ENCODE assay signal across 7 mouse cellular contexts in genomic region chr4:102087091-102087565, GRCm38 (mm10). TPM values are rescaled to one million over a fixed set of nuclear protein-coding genes. Genes with fewer than 3 reads are reported as not detected.
DNase-seq lines count a peak whose midpoint lies in the region; ATAC-seq and TF ChIP-seq lines count a peak whose summit lies in the region.

TSS of gene Pde4b (plus strand) at chr4:102087543.

- peaks cover 8% of the 10 kb centered on the region; the same call in 1 of the 2 replicates for H3K27me3 ChIP-seq in spleen, adult 2 months (ENCODE audit: control insufficient read depth, insufficient read depth, low read length)
- H3K27me3 ChIP-seq in embryonic facial prominence, embryonic 10.5 days (replicated peaks; ENCODE audit: low read depth, poor library complexity, severe bottlenecking) = peaks cover 64% of the 10 kb centered on the region
- H3K27me3 ChIP-seq in heart, embryonic 15.5 days = peaks cover 34% of the 10 kb centered on the region
- peaks cover 4% of the 10 kb centered on the region; the same call in 1 of the 2 replicates for H3K27me3 ChIP-seq in neural tube, embryonic 14.5 days (ENCODE audit: control insufficient read depth, insufficient read depth, low read length)

- no peak for TF ChIP-seq POLR2A in spleen, adult 2 months (IDR thresholded peaks at IDR 0.05; ENCODE audit: low read depth, low read length)

- H3K4me2 ChIP-seq in heart, embryonic 15.5 days = peak within 1 kb of the TSS; percentile 98
- H3K4me2 ChIP-seq in neural tube, embryonic 14.5 days (ENCODE audit: low read depth, low read length) = peak within 1 kb of the TSS; percentile 97

- H3K4me3 ChIP-seq in spleen, adult 2 months (ENCODE audit: extremely low read depth, insufficient read depth, insufficient read length) = no peak within 1 kb of the TSS
- peak within 1 kb of the TSS; percentile 73 for H3K4me3 ChIP-seq in embryonic facial prominence, embryonic 10.5 days
- peak within 1 kb of the TSS; percentile 60 for H3K4me3 ChIP-seq in heart, embryonic 15.5 days
- peak within 1 kb of the TSS; percentile 58 for H3K4me3 ChIP-seq in neural tube, embryonic 14.5 days (ENCODE audit: low read depth, low read length)

- intact Hi-C loops in left cerebral cortex, postnatal 36 days (cut with DNase I) = loop anchor here (5.0 kb wide), 1 partner anchor 65 kb away; no protein-coding TSS in a partner anchor

- no peaks in the 10 kb centered on the region for H3K36me3 ChIP-seq in spleen, adult 2 months (ENCODE audit: control insufficient read depth, insufficient read depth, low read length)
- H3K36me3 ChIP-seq in embryonic facial prominence, embryonic 10.5 days (replicated peaks) = no peaks in the 10 kb centered on the region
- H3K36me3 ChIP-seq in heart, embryonic 15.5 days = no peaks in the 10 kb centered on the region
- no peaks in the 10 kb centered on the region for H3K36me3 ChIP-seq in neural tube, embryonic 14.5 days (ENCODE audit: control insufficient read depth, insufficient read depth, low read length)

- 21% methylated on average over 11 of the region's 11 CpGs for WGBS in spleen, adult 2 months
- 8% methylated on average over 11 of the region's 11 CpGs for WGBS in embryonic facial prominence, embryonic 10.5 days
- 10% methylated on average over 11 of the region's 11 CpGs for WGBS in heart, embryonic 15.5 days
- 7% methylated on average over 10 of the region's 11 CpGs for WGBS in neural tube, embryonic 14.5 days

- no peak within 1 kb of the TSS for H3K27ac ChIP-seq in spleen, adult 2 months (ENCODE audit: insufficient read depth, low read length)
- H3K27ac ChIP-seq in embryonic facial prominence, embryonic 10.5 days (replicated peaks) = peak within 1 kb of the TSS; percentile 65
- no peak within 1 kb of the TSS for H3K27ac ChIP-seq in heart, embryonic 15.5 days
- no peak within 1 kb of the TSS for H3K27ac ChIP-seq in neural tube, embryonic 14.5 days (ENCODE audit: low read depth, low read length)

- DNase-seq in spleen, adult 2 months (ENCODE audit: low read depth in 1 of 2, low spot score in 2 of 2) = no peak
- DNase-seq in spleen, postnatal 36 days (ENCODE audit: low spot score in 2 of 2) = no peak
- DNase-seq in embryonic facial prominence, embryonic 10.5 days (ENCODE audit: low spot score) = no peak
- no peak for DNase-seq in left cerebral cortex, postnatal 36 days (ENCODE audit: low spot score in 2 of 2)
- DNase-seq in adrenal gland, adult 2 months = no peak

- H3K4me1 ChIP-seq in spleen, adult 2 months (ENCODE audit: control insufficient read depth, insufficient read depth, insufficient read length) = no peaks in the 10 kb centered on the region
- H3K4me1 ChIP-seq in embryonic facial prominence, embryonic 10.5 days = peaks cover 15% of the 10 kb centered on the region
- H3K4me1 ChIP-seq in heart, embryonic 15.5 days (replicated peaks) = peaks cover 14% of the 10 kb centered on the region
- H3K4me1 ChIP-seq in neural tube, embryonic 14.5 days (ENCODE audit: control insufficient read depth, insufficient read depth, low read length) = no peaks in the 10 kb centered on the region

- ATAC-seq in heart, embryonic 15.5 days (replicated peaks; ENCODE audit: insufficient number of reproducible peaks, insufficient read depth, low FRiP score, low read depth) = no peak
- peak; percentile 66 for ATAC-seq in neural tube, embryonic 14.5 days (ENCODE audit: low read depth)

- no peaks in the 10 kb centered on the region for H3K9me3 ChIP-seq in embryonic facial prominence, embryonic 10.5 days
- H3K9me3 ChIP-seq in heart, embryonic 15.5 days (replicated peaks) = no peaks in the 10 kb centered on the region
- no peaks in the 10 kb centered on the region for H3K9me3 ChIP-seq in neural tube, embryonic 14.5 days (ENCODE audit: control insufficient read depth, low read length)

- peak within 1 kb of the TSS; percentile 58 for H3K9ac ChIP-seq in heart, embryonic 15.5 days
- H3K9ac ChIP-seq in neural tube, embryonic 14.5 days (replicated peaks; ENCODE audit: low read depth, low read length) = peak within 1 kb of the TSS; percentile 61

- TF ChIP-seq CTCF in spleen, adult 2 months (IDR thresholded peaks at IDR 0.05; ENCODE audit: extremely low read depth, insufficient read depth, insufficient read length, insufficient replicate concordance) = no peak

RNA-seq across cellular contexts. Expression of gene Pde4b, which starts in this region (rescaled TPM):
- polyA plus RNA-seq in spleen, adult 2 months (2012; rRNA removed) = 14.3 and 17.3 TPM in 2 replicates
- 8.0 and 8.2 TPM in 2 replicates for polyA plus RNA-seq in embryonic facial prominence, embryonic 10.5 days (2016; fragmentation: Nextera tagmentation; extraction: Ambion mirVana)
- polyA plus RNA-seq in heart, embryonic 15.5 days (2015; fragmentation: Nextera tagmentation; extraction: Ambion mirVana) = 24.6 and 27.4 TPM in 2 replicates
- 100 to 1,000 TPM; 129 to 140 TPM for total RNA-seq in left cerebral cortex, postnatal 36 days (2021)
- polyA plus RNA-seq in neural tube, embryonic 14.5 days (2014; fragmentation: Nextera tagmentation; extraction: Ambion mirVana) = 44.3 and 51.2 TPM in 2 replicates
- total RNA-seq in adrenal gland, adult 2 months (2021) = 1 to 10 TPM; 3.1 to 6.8 TPM
- 0.48 and 0.62 TPM in 2 replicates for polyA plus RNA-seq in adrenal gland, adult 2 months (2012; rRNA removed)

Comparison
In these comparisons a context has a peak if more than half of its experiments do, and no peak if none do; other contexts are left out.
1. RNA of gene Pde4b (total RNA-seq): 129 to 140 TPM in left cerebral cortex, postnatal 36 days; 3.1 to 6.8 TPM in adrenal gland, adult 2 months; every median in the first group is over 10 times any median in the second.